Mouse (Mus musculus) bone marrow macrophage, adult 2 months (primary cell): Measurements from ENCODE around the gene Iqcf5. TPM values are rescaled to one million over a fixed set of nuclear protein-coding genes. Genes with fewer than 3 reads are reported as not detected.
A peak's percentile ranks its signal among the peaks of the same experiment; 100 is the strongest.

Experiments used
- H3K27ac ChIP-seq: 2 replicates; pipeline ENCODE4 v1.5.1; 2012; ENCODE audit warnings: low read depth, low read length; ENCODE audit not compliant: insufficient read depth
- H3K4me1 ChIP-seq: 2 replicates; pipeline ENCODE4 v1.6.1; 2012; ENCODE audit warnings: low read length; ENCODE audit not compliant: control insufficient read depth, insufficient read depth
- H3K4me3 ChIP-seq: 2 replicates; pipeline ENCODE4 v1.5.1; 2012; ENCODE audit warnings: mild to moderate bottlenecking, low read length, moderate library complexity; ENCODE audit not compliant: insufficient read depth
- CTCF ChIP-seq: IDR thresholded peaks from 2 replicates; pipeline ENCODE4 v1.5.1; 2012; ENCODE audit warnings: low read depth, mild to moderate bottlenecking, low read length, moderate library complexity
- POLR2A ChIP-seq: IDR thresholded peaks from 2 replicates; pipeline ENCODE4 v1.6.1; 2012; ENCODE audit warnings: mild to moderate bottlenecking, low read depth, low read length, borderline replicate concordance
- polyA plus RNA-seq: library from polyadenylated mRNA; stranded (reverse); fragments of >200 nt; gene quantifications from 2 replicates; pipeline ENCODE4 v1.2.4, GENCODE M21; 2012; ENCODE audit not compliant: missing spikeins, insufficient read depth, insufficient read length

The Iqcf5 gene
- polyA plus RNA-seq, 1 experiment = not detected

GRCm38 (mm10) chr9:106509356-106509755, 5.0 kb upstream of the Iqcf5 start:
- peaks cover 5% of the 10 kb centered on the region for H3K4me1 ChIP-seq
- TF ChIP-seq CTCF (no peak), POLR2A (no peak)
- no peak overlapping the region for H3K4me3 ChIP-seq
- H3K27ac ChIP-seq = no peak overlapping the region

- H3K4me1 ChIP-seq = peaks cover 5% of the 10 kb centered on the region
- no peak overlapping the region for H3K4me3 ChIP-seq
- H3K27ac ChIP-seq = no peak overlapping the region
- TF ChIP-seq CTCF = no peak
- no peak for TF ChIP-seq POLR2A
Observed at GRCm38 (mm10) chr9:106512729-106513450, 1.5 kb upstream of the Iqcf5 start.

- H3K27ac ChIP-seq = no peak overlapping the region
- no peak for TF ChIP-seq CTCF
- no peak for TF ChIP-seq POLR2A
- H3K4me1 ChIP-seq = peaks cover 5% of the 10 kb centered on the region
- no peak overlapping the region for H3K4me3 ChIP-seq
Observed at GRCm38 (mm10) chr9:106513566-106513965, 807 bp upstream of the Iqcf5 start.

GRCm38 (mm10) chr9:106519433-106519832, 5.1 kb downstream of the Iqcf5 start:
- H3K27ac ChIP-seq = no peak overlapping the region

GRCm38 (mm10) chr9:106519909-106520308, 5.5 kb downstream of the Iqcf5 start:
- TF ChIP-seq CTCF = no peak
- no peak for TF ChIP-seq POLR2A
- no peaks in the 10 kb centered on the region for H3K4me1 ChIP-seq
- no peak overlapping the region for H3K27ac ChIP-seq
- no peak overlapping the region for H3K4me3 ChIP-seq

More at GRCm38 (mm10) chr9:106519433-106519832, 5.1 kb downstream of the Iqcf5 start:
- Histone ChIP-seq H3K4me3 (no peak overlapping the region), H3K4me1 (no peaks in the 10 kb centered on the region)
- TF ChIP-seq POLR2A (no peak), CTCF (no peak)

GRCm38 (mm10) chr9:106531833-106532232, 17.5 kb downstream of the Iqcf5 start:
- Histone ChIP-seq H3K4me1 (peaks cover 5% of the 10 kb centered on the region), H3K4me3 (no peak overlapping the region), H3K27ac (no peak overlapping the region)
- peak; percentile 98 for TF ChIP-seq CTCF
- TF ChIP-seq POLR2A = no peak

- TF ChIP-seq CTCF = no peak
- no peak for TF ChIP-seq POLR2A
- H3K27ac ChIP-seq = no peak overlapping the region
- H3K4me3 ChIP-seq = no peak overlapping the region
- peaks cover 5% of the 10 kb centered on the region for H3K4me1 ChIP-seq
Observed at GRCm38 (mm10) chr9:106534296-106534695, 19.9 kb downstream of the Iqcf5 start.

GRCm38 (mm10) chr9:106534975-106535374, 20.6 kb downstream of the Iqcf5 start:
- peaks cover 5% of the 10 kb centered on the region for H3K4me1 ChIP-seq
- TF ChIP-seq CTCF = no peak
- TF ChIP-seq POLR2A = no peak
- no peak overlapping the region for H3K4me3 ChIP-seq
- H3K27ac ChIP-seq = no peak overlapping the region

GRCm38 (mm10) chr9:106561531-106561930, 47.2 kb downstream of the Iqcf5 start, which contains the start of gene Iqcf3:
Iqcf3 (minus strand) TSS chr9:106561631.
- no peak within 1 kb of the TSS for H3K27ac ChIP-seq
- TF ChIP-seq CTCF (no peak), POLR2A (no peak)

GRCm38 (mm10) chr9:106562291-106562690, 47.9 kb downstream of the Iqcf5 start:
- TF ChIP-seq POLR2A = no peak
- no peak for TF ChIP-seq CTCF
- Histone ChIP-seq H3K4me1 (0 out of 2 replicates have a peak, but pooled peaks cover 3% of the 10 kb centered on the region), H3K4me3 (no peak overlapping the region), H3K27ac (no peak overlapping the region)

More at GRCm38 (mm10) chr9:106561531-106561930, 47.2 kb downstream of the Iqcf5 start, which contains the start of gene Iqcf3:
- Histone ChIP-seq H3K4me1 (0 out of 2 replicates have a peak, but pooled peaks cover 2% of the 10 kb centered on the region), H3K4me3 (no peak within 1 kb of the TSS)
